Mouse (Mus musculus) liver, embryonic 13.5 days (tissue): ENCODE measurements around the gene Map3k4. TPM values are rescaled to one million over a fixed set of nuclear protein-coding genes. Genes with fewer than 3 reads are reported as not detected.
A peak's percentile ranks its signal among the peaks of the same experiment; 100 is the strongest.

ENCODE experiments used
- ATAC-seq: fragments of 200-750 bp; cut with Nextera tagmentation; 2 replicates; pipeline ENCODE4 v1.8.0; 2017; ENCODE audit warnings: low read depth, mild to moderate bottlenecking, moderate number of reproducible peaks, moderate library complexity
- DNase-seq: peaks from one replicate; pipeline ENCODE4 v3.0.0; 2022
- H3K27ac ChIP-seq: fragments of 300-500 bp; sonication (generic); 2 replicates; pipeline ENCODE4 v1.5.1; 2015; ENCODE audit warnings: moderate library complexity, mild to moderate bottlenecking, inconsistent platforms
- H3K27me3 ChIP-seq: fragments of 300-500 bp; sonication (generic); 2 replicates; pipeline ENCODE4 v1.6.1; 2015; ENCODE audit warnings: mild to moderate bottlenecking, inconsistent platforms
- H3K36me3 ChIP-seq: fragments of 300-500 bp; sonication (generic); 2 replicates; pipeline ENCODE4 v1.6.1; 2015; ENCODE audit warnings: mild to moderate bottlenecking, inconsistent platforms
- H3K4me1 ChIP-seq: fragments of 300-500 bp; sonication (generic); replicated peaks from 2 replicates; pipeline ENCODE4 v1.6.1; 2015; ENCODE audit warnings: inconsistent platforms
- H3K4me2 ChIP-seq: fragments of 300-500 bp; sonication (generic); 2 replicates; pipeline ENCODE4 v1.6.1; 2015; ENCODE audit warnings: inconsistent platforms, mild to moderate bottlenecking, moderate library complexity
- H3K4me3 ChIP-seq: fragments of 300-500 bp; sonication (generic); replicated peaks from 2 replicates; pipeline ENCODE4 v1.5.1; 2015; ENCODE audit warnings: mild to moderate bottlenecking, inconsistent platforms
- H3K9ac ChIP-seq: fragments of 300-500 bp; sonication (generic); 2 replicates; pipeline ENCODE4 v1.6.1; 2015; ENCODE audit warnings: mild to moderate bottlenecking, inconsistent platforms
- H3K9me3 ChIP-seq: fragments of 300-500 bp; sonication (generic); replicated peaks from 2 replicates; pipeline ENCODE4 v1.6.1; 2016; ENCODE audit warnings: inconsistent platforms
- WGBS: fragments of 180-500 bp; shearing (Covaris S2); methylation state at CpG from one replicate; pipeline ENCODE4 v1.1.7; 2015; ENCODE audit not compliant: insufficient replicate concordance; 5-methylcytosine and 5-hydroxymethylcytosine counted together
- polyA plus RNA-seq: library from polyadenylated mRNA; unstranded; fragments of >200 nt; fragmentation: Nextera tagmentation; extraction: Ambion mirVana; gene quantifications from 2 replicates; pipeline ENCODE4 v1.2.1, GENCODE M21; 2015

Map3k4 gene
- polyA plus RNA-seq, 1 experiment from 2014 or later: 13.6 TPM

DNA sequence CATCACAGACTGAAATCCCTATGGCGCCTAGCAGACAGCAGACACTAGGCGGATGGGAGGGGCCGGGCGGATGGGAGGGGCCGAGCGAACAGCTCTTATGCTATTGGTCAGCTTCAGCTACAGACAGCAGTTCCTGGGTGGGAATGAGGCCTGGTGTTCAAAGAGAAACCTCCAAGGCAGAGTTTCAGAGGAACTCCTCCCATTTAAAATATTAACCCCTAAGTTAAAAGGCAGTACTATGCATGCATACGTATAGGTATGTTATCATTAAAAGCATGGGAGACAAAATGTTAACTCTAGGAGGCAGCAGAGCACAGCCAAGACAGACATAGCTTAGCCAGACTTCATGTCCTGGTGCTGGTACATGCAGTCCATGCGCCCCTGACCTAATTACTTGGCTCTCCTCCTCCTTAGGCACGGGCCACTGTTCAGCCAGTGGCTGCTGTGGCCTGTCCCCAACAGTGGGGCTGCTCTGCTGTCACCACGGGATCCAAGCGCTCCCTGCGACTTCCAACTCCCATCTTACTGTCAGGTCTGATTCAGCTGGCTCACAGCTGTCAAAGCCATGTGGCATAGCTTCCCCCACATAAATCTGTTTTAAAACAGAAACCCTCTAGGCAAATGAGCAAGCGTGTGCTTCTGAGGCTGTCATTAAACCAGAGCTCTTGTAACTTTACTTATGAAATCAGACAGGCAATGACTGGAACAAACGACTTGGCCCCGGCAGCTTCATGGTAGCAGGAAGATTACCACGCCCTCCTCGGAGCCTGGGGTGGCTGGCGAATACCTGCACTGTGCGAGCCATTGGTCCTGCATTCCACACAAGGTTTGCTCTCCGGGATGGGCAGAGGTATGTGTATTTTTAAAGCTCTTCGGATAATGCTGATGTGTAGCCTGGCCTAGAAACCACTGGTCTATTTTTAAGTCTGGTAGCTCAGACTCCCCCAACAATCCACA lies 52.3 kb downstream of the Map3k4 start:
- peaks cover 10% of the 10 kb centered on the region; the same call in 1 of the 2 replicates for H3K4me1 ChIP-seq
- H3K4me2 ChIP-seq: no peak overlapping the region
- no peak overlapping the region for H3K9ac ChIP-seq
- H3K9me3 ChIP-seq: no peaks in the 10 kb centered on the region
- no peak overlapping the region for H3K4me3 ChIP-seq
- 72% methylated on average over 21 of the region's 21 CpGs for WGBS
- H3K27ac ChIP-seq: no peak overlapping the region
- H3K36me3 ChIP-seq: peaks cover 29% of the 10 kb centered on the region
- DNase-seq (peak; percentile 44), ATAC-seq (peak; percentile 75)
- no peaks in the 10 kb centered on the region for H3K27me3 ChIP-seq

- DNase-seq (no peak), ATAC-seq (no peak)
- WGBS: 72% methylated on average over 3 of the region's 3 CpGs
- no peak overlapping the region for H3K4me2 ChIP-seq
- peaks cover 10% of the 10 kb centered on the region; the same call in 1 of the 2 replicates for H3K4me1 ChIP-seq
- no peaks in the 10 kb centered on the region for H3K9me3 ChIP-seq
- no peak overlapping the region for H3K4me3 ChIP-seq
- H3K27ac ChIP-seq: no peak overlapping the region
- peaks cover 22% of the 10 kb centered on the region for H3K36me3 ChIP-seq
- no peaks in the 10 kb centered on the region for H3K27me3 ChIP-seq
- H3K9ac ChIP-seq: no peak overlapping the region
Observed at GRCm38 (mm10) chr17:12264293-12264692, 54.3 kb downstream of the Map3k4 start.

GRCm38 (mm10) chr17:12263787-12264186 lies 54.8 kb downstream of the Map3k4 start:
- ATAC-seq: no peak

DNA sequence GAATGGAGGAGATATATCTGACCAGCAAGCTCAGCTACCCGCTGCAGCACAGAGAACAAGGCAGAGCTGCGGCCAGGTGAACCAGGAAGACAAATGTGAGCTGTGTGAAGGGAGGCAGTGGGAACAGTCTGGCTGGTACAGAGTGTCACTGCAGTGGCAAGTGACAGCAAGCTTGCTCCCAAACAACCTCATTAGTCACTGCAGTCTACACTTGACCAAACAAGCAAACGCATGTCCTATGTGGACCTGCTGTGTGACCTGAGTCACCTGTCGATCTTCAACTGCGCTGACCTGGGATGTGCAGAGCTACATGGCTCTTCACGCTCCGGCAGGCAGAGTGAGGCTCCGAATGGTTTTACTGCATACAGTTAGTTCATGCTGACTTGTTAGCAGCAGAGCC lies 55.7 kb downstream of the Map3k4 start:
- 90% methylated on average over 8 of the region's 8 CpGs for WGBS
- ATAC-seq: no peak

More at GRCm38 (mm10) chr17:12263787-12264186, 54.8 kb downstream of the Map3k4 start:
- no peaks in the 10 kb centered on the region for H3K9me3 ChIP-seq
- no peak overlapping the region for H3K9ac ChIP-seq
- H3K36me3 ChIP-seq: peaks cover 23% of the 10 kb centered on the region
- no peak overlapping the region for H3K4me3 ChIP-seq
- WGBS: 78% methylated on average over 13 of the region's 13 CpGs
- H3K27ac ChIP-seq: no peak overlapping the region
- H3K27me3 ChIP-seq: no peaks in the 10 kb centered on the region
- no peak for DNase-seq
- H3K4me1 ChIP-seq: peaks cover 10% of the 10 kb centered on the region; the same call in 1 of the 2 replicates
- no peak overlapping the region for H3K4me2 ChIP-seq

DNA sequence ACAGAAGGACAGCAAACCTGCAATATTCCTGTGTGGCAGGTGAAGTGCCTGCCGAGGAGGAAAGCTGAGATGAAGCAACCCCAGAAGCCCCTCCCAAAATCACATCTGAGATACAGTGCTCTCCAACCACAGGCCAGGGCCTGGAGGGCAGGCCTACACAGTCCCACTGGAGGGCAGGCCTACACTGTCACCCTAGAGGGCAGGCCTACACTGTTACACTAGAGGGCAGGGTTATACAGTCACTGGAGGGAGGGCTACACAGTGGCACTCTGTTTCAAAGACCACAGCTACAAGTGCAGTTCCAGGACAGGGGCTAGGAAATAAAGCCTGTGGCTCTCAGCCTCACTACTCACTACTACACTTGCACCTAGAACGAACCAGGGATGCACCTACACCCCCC lies 56.7 kb downstream of the Map3k4 start:
- Histone ChIP-seq H3K9me3 (no peaks in the 10 kb centered on the region), H3K4me3 (no peak overlapping the region), H3K27ac (no peak overlapping the region), H3K4me2 (no peak overlapping the region), H3K36me3 (peaks cover 29% of the 10 kb centered on the region), H3K4me1 (peaks cover 10% of the 10 kb centered on the region; the same call in 1 of the 2 replicates), H3K9ac (no peak overlapping the region), H3K27me3 (no peaks in the 10 kb centered on the region)
- DNase-seq (no peak), ATAC-seq (peak; percentile 83)
- WGBS: 58% methylated on average over 2 of the region's 2 CpGs

More for the DNA sequence above, 55.7 kb downstream of the Map3k4 start:
- Histone ChIP-seq H3K4me1 (peaks cover 10% of the 10 kb centered on the region; the same call in 1 of the 2 replicates), H3K36me3 (peaks cover 25% of the 10 kb centered on the region), H3K9me3 (no peaks in the 10 kb centered on the region), H3K27me3 (no peaks in the 10 kb centered on the region), H3K4me3 (no peak overlapping the region), H3K9ac (no peak overlapping the region), H3K4me2 (no peak overlapping the region), H3K27ac (no peak overlapping the region)
- no peak for DNase-seq

GRCm38 (mm10) chr17:12261376-12261775 lies 57.2 kb downstream of the Map3k4 start:
- Histone ChIP-seq H3K9ac (no peak overlapping the region), H3K4me2 (no peak overlapping the region), H3K4me3 (no peak overlapping the region), H3K27me3 (no peaks in the 10 kb centered on the region), H3K27ac (no peak overlapping the region), H3K9me3 (no peaks in the 10 kb centered on the region), H3K4me1 (peaks cover 5% of the 10 kb centered on the region; the same call in 1 of the 2 replicates), H3K36me3 (peaks cover 34% of the 10 kb centered on the region)
- WGBS: 88% methylated on average over 7 of the region's 7 CpGs
- ATAC-seq (no peak), DNase-seq (no peak)

DNA sequence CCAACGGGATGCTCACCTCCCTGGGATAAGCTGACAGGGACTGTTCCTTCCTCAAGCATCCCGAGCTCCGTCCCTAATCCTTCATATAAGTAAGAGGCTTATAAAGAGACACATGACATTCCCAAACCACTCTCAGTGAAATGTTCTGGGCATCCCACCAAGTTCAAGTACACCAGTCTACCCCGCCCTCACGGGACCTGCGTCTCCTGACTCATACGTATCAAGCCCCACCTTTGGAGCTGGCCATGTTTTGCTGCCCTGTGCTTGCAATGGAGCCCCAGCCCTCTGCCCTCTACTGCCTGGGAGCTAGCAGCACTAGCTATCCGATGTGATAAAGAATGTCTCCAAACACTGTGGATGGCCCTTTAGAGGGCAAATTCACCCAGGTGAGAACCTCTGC lies 58.6 kb downstream of the Map3k4 start:
- WGBS: 82% methylated on average over 8 of the region's 8 CpGs
- Histone ChIP-seq H3K9ac (no peak overlapping the region), H3K4me1 (no peaks in the 10 kb centered on the region), H3K4me2 (no peak overlapping the region), H3K4me3 (no peak overlapping the region), H3K27ac (no peak overlapping the region), H3K9me3 (no peaks in the 10 kb centered on the region), H3K36me3 (peaks cover 45% of the 10 kb centered on the region), H3K27me3 (no peaks in the 10 kb centered on the region)
- DNase-seq (no peak), ATAC-seq (no peak)

- Histone ChIP-seq H3K9me3 (no peaks in the 10 kb centered on the region), H3K36me3 (peaks cover 56% of the 10 kb centered on the region)
Observed at GRCm38 (mm10) chr17:12258517-12258916, 60.1 kb downstream of the Map3k4 start.

GRCm38 (mm10) chr17:12256142-12256541 lies 62.5 kb downstream of the Map3k4 start:
- no peak overlapping the region for H3K4me2 ChIP-seq
- ATAC-seq (no peak), DNase-seq (no peak)
- H3K4me3 ChIP-seq: no peak overlapping the region
- no peaks in the 10 kb centered on the region for H3K27me3 ChIP-seq
- 92% methylated on average over 11 of the region's 11 CpGs for WGBS
- H3K9me3 ChIP-seq: 0 out of 2 replicates have a peak, but pooled peaks cover 7% of the 10 kb centered on the region
- H3K36me3 ChIP-seq: peaks cover 75% of the 10 kb centered on the region
- no peaks in the 10 kb centered on the region for H3K4me1 ChIP-seq
- H3K27ac ChIP-seq: no peak overlapping the region
- H3K9ac ChIP-seq: no peak overlapping the region

More at GRCm38 (mm10) chr17:12258517-12258916, 60.1 kb downstream of the Map3k4 start:
- H3K4me3 ChIP-seq: no peak overlapping the region
- H3K27me3 ChIP-seq: no peaks in the 10 kb centered on the region
- H3K27ac ChIP-seq: no peak overlapping the region
- H3K9ac ChIP-seq: no peak overlapping the region
- 76% methylated on average over 6 of the region's 6 CpGs for WGBS
- no peak overlapping the region for H3K4me2 ChIP-seq
- ATAC-seq (no peak), DNase-seq (no peak)
- H3K4me1 ChIP-seq: no peaks in the 10 kb centered on the region

DNA sequence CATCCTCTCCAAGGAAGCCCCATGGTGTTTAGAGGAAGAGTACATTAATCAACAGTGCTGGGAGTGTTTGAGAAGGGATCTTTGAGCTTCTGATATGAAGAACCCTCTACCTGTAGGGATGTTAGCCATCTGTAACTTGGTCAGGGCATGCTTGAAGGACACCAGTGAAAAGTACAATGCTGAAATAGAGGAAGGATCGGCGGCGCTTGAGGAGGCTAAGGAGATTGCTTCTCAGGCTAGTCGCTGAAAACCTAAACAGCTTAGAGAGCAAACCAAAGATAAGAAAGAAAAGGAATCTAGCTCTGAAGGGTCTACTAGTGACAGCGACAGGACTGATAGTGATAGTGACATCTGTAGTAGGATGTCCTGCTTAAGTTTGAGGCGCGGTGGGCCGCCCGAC lies 68.0 kb downstream of the Map3k4 start:
- Histone ChIP-seq H3K4me2 (no peak overlapping the region), H3K27ac (no peak overlapping the region), H3K4me1 (no peaks in the 10 kb centered on the region), H3K27me3 (no peaks in the 10 kb centered on the region), H3K36me3 (peaks cover 71% of the 10 kb centered on the region), H3K9ac (no peak overlapping the region), H3K4me3 (no peak overlapping the region), H3K9me3 (0 out of 2 replicates have a peak, but pooled peaks cover 7% of the 10 kb centered on the region)
- no peak for ATAC-seq
- WGBS: 91% methylated on average over 9 of the region's 9 CpGs
- DNase-seq: no peak

- Histone ChIP-seq H3K4me3 (no peak overlapping the region), H3K9ac (no peak overlapping the region), H3K36me3 (peaks cover 71% of the 10 kb centered on the region), H3K9me3 (0 out of 2 replicates have a peak, but pooled peaks cover 7% of the 10 kb centered on the region), H3K27ac (no peak overlapping the region), H3K27me3 (no peaks in the 10 kb centered on the region), H3K4me1 (no peaks in the 10 kb centered on the region), H3K4me2 (no peak overlapping the region)
- DNase-seq (no peak), ATAC-seq (no peak)
- WGBS: 89% methylated on average over 19 of the region's 19 CpGs
Observed at GRCm38 (mm10) chr17:12249783-12250504, 68.7 kb downstream of the Map3k4 start.
